Mouse (Mus musculus): ENCODE data around the gene Spice1. TPM values are rescaled to one million over a fixed set of nuclear protein-coding genes. Genes with fewer than 3 reads are reported as not detected.

Gene Spice1
- polyA plus RNA-seq, 1 experiment = 0.75 TPM

- H3K4me3 ChIP-seq (replicated peaks) = no peak overlapping the region
- H3K4me1 ChIP-seq (ENCODE audit: control insufficient read depth) = peaks cover 7% of the 10 kb centered on the region
- no peaks in the 10 kb centered on the region; the same call in 1 of the 2 replicates for H3K27me3 ChIP-seq (ENCODE audit: control insufficient read depth)
- TF ChIP-seq GATA1 (IDR thresholded peaks at IDR 0.05; ENCODE audit: low read length) (no peak), TAL1 (IDR thresholded peaks at IDR 0.05; ENCODE audit: low read length) (no peak)
- peaks cover 23% of the 10 kb centered on the region for H3K36me3 ChIP-seq (ENCODE audit: control insufficient read depth)
- no peaks in the 10 kb centered on the region for H3K9me3 ChIP-seq (ENCODE audit: control insufficient read depth, low read length)
These were observed 45.1 kb downstream of the Spice1 start for GRCm38 (mm10) chr16:44391877-44392548.

DNA sequence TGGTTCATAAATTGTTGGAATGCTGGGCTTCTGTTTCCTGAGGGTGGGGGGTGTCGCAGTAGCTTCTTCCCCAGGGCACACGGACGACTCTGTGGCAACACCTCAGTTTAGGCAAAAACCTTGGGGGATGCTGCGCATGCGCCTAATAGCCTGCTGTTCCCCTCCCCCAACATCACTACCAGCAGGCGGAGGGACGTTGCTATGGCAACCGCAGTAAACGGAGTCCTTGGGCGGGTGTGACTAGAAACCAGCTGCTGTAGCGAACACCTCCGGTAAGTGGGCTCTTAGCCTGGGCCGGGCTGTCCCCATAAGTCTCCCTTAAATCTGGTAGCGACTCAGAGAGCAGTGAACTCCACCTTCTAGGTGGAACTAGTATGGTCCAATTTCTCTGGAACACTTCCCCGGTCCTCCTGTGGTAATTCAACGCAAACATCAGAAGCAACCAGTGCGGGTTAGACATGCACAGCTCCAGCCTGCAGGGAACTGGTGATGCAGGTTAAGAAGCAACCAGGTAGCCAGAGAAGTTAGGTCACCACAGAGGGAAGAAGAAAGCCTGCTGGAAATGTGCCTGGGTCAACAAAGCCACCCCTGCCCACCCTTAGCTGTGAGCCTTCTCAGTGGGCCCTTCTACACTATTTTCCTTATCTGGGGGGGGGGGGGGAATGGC, 47.8 kb downstream of the Spice1 start, which contains the start of gene Cfap44:
Gene Cfap44 (plus strand): TSS at position 220 of the 667 bp plus-strand sequence.
- Histone ChIP-seq H3K4me1 (ENCODE audit: control insufficient read depth) (peaks cover 7% of the 10 kb centered on the region), H3K4me3 (replicated peaks) (no peak within 1 kb of the TSS), H3K36me3 (ENCODE audit: control insufficient read depth) (peaks cover under 1% of the 10 kb centered on the region; the same call in 1 of the 2 replicates), H3K9me3 (ENCODE audit: control insufficient read depth, low read length) (no peaks in the 10 kb centered on the region), H3K27me3 (ENCODE audit: control insufficient read depth) (no peaks in the 10 kb centered on the region; the same call in 1 of the 2 replicates)
- no peak for TF ChIP-seq GATA1 (IDR thresholded peaks at IDR 0.05; ENCODE audit: low read length)
- no peak for TF ChIP-seq TAL1 (IDR thresholded peaks at IDR 0.05; ENCODE audit: low read length)

GRCm38 (mm10) chr16:44404933-44405332, 58.0 kb downstream of the Spice1 start:
- H3K27me3 ChIP-seq (ENCODE audit: control insufficient read depth) = no peaks in the 10 kb centered on the region
- no peak for TF ChIP-seq GATA1 (IDR thresholded peaks at IDR 0.05; ENCODE audit: low read length)
- no peak for TF ChIP-seq TAL1 (IDR thresholded peaks at IDR 0.05; ENCODE audit: low read length)
- no peak overlapping the region for H3K4me3 ChIP-seq (replicated peaks)

DNA sequence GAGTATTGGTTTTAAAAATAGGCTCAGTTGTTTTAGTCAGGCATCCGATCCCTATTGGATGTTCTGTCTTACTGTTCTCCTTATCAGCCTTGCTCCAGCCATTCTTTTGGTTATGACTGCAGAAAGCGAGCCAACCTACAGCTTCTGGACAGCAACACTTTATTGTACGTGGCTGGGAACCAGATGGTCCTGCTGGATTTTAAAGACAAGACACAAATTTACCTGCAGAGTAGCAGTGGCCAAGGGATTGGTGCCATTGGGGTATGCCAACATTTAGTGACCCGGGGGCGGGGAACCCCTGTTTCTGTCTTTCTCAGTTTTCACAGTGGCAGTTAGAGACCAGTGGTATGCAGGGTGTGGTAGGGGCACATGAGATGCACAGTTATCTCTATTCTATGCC, 60.3 kb downstream of the Spice1 start:
- Histone ChIP-seq H3K9me3 (ENCODE audit: control insufficient read depth, low read length) (peaks cover 4% of the 10 kb centered on the region; the same call in 1 of the 2 replicates), H3K36me3 (ENCODE audit: control insufficient read depth) (no peaks in the 10 kb centered on the region), H3K4me3 (replicated peaks) (no peak overlapping the region), H3K27me3 (ENCODE audit: control insufficient read depth) (no peaks in the 10 kb centered on the region), H3K4me1 (ENCODE audit: control insufficient read depth) (no peaks in the 10 kb centered on the region)
- TF ChIP-seq TAL1 (IDR thresholded peaks at IDR 0.05; ENCODE audit: low read length) = no peak
- TF ChIP-seq GATA1 (IDR thresholded peaks at IDR 0.05; ENCODE audit: low read length) = no peak

More at GRCm38 (mm10) chr16:44404933-44405332, 58.0 kb downstream of the Spice1 start:
- H3K9me3 ChIP-seq (ENCODE audit: control insufficient read depth, low read length) = peaks cover 4% of the 10 kb centered on the region; the same call in 1 of the 2 replicates
- H3K36me3 ChIP-seq (ENCODE audit: control insufficient read depth) = no peaks in the 10 kb centered on the region
- no peaks in the 10 kb centered on the region for H3K4me1 ChIP-seq (ENCODE audit: control insufficient read depth)

DNA sequence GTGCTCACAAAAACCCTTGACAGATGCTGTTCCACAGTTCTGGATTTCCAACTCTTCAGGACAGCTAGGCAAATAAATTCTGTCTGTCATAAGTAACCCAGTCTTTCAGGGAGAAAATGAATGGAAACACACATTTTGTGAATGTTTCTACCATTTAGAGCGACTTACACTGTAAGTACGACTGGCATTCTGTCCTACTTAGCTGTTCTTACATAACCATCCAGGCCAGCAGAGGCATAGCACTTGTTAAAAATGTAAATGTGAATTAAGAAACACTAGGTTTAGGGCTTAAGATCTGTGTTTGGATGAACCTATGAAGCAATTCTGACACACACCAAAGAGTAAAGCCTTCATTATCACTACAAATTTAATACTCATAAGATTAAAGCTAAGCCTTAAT, 61.4 kb downstream of the Spice1 start:
- Histone ChIP-seq H3K27me3 (ENCODE audit: control insufficient read depth) (no peaks in the 10 kb centered on the region), H3K9me3 (ENCODE audit: control insufficient read depth, low read length) (peaks cover 4% of the 10 kb centered on the region; the same call in 1 of the 2 replicates), H3K4me3 (replicated peaks) (no peak overlapping the region), H3K4me1 (ENCODE audit: control insufficient read depth) (no peaks in the 10 kb centered on the region), H3K36me3 (ENCODE audit: control insufficient read depth) (no peaks in the 10 kb centered on the region)
- TF ChIP-seq TAL1 (IDR thresholded peaks at IDR 0.05; ENCODE audit: low read length) (no peak), GATA1 (IDR thresholded peaks at IDR 0.05; ENCODE audit: low read length) (no peak)

GRCm38 (mm10) chr16:44410176-44410575, 63.3 kb downstream of the Spice1 start:
- Histone ChIP-seq H3K4me3 (replicated peaks) (no peak overlapping the region), H3K36me3 (ENCODE audit: control insufficient read depth) (no peaks in the 10 kb centered on the region), H3K4me1 (ENCODE audit: control insufficient read depth) (no peaks in the 10 kb centered on the region), H3K9me3 (ENCODE audit: control insufficient read depth, low read length) (no peaks in the 10 kb centered on the region), H3K27me3 (ENCODE audit: control insufficient read depth) (no peaks in the 10 kb centered on the region)
- no peak for TF ChIP-seq TAL1 (IDR thresholded peaks at IDR 0.05; ENCODE audit: low read length)
- no peak for TF ChIP-seq GATA1 (IDR thresholded peaks at IDR 0.05; ENCODE audit: low read length)

- TF ChIP-seq TAL1 (IDR thresholded peaks at IDR 0.05; ENCODE audit: low read length) = no peak
- no peak for TF ChIP-seq GATA1 (IDR thresholded peaks at IDR 0.05; ENCODE audit: low read length)
- Histone ChIP-seq H3K4me3 (replicated peaks) (no peak overlapping the region), H3K4me1 (ENCODE audit: control insufficient read depth) (no peaks in the 10 kb centered on the region), H3K27me3 (ENCODE audit: control insufficient read depth) (no peaks in the 10 kb centered on the region), H3K9me3 (ENCODE audit: control insufficient read depth, low read length) (no peaks in the 10 kb centered on the region), H3K36me3 (ENCODE audit: control insufficient read depth) (no peaks in the 10 kb centered on the region)
These were observed 70.7 kb downstream of the Spice1 start for GRCm38 (mm10) chr16:44417596-44417995.

DNA sequence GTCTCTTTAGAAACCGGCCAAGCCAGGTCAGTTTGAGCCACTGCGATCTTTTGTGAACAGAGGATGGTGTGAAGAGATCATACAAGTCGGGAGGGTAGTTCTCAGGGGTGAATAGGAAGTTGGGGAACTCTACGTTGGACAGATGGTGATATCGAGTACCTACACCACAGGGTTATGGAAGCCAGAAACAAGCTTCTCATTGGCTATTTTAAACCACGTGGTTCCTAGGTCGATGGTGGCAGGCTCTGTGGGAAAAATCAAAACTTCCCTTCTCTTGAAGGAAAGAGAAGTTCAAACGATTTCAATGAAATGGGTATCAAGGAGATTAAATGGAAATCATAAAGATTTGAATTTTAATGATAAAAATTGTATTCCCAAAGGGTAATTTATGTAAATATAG, 74.8 kb downstream of the Spice1 start:
- Histone ChIP-seq H3K4me3 (replicated peaks) (no peak overlapping the region), H3K36me3 (ENCODE audit: control insufficient read depth) (no peaks in the 10 kb centered on the region), H3K9me3 (ENCODE audit: control insufficient read depth, low read length) (no peaks in the 10 kb centered on the region), H3K27me3 (ENCODE audit: control insufficient read depth) (no peaks in the 10 kb centered on the region), H3K4me1 (ENCODE audit: control insufficient read depth) (no peaks in the 10 kb centered on the region)
- no peak for TF ChIP-seq TAL1 (IDR thresholded peaks at IDR 0.05; ENCODE audit: low read length)
- TF ChIP-seq GATA1 (IDR thresholded peaks at IDR 0.05; ENCODE audit: low read length) = no peak

DNA sequence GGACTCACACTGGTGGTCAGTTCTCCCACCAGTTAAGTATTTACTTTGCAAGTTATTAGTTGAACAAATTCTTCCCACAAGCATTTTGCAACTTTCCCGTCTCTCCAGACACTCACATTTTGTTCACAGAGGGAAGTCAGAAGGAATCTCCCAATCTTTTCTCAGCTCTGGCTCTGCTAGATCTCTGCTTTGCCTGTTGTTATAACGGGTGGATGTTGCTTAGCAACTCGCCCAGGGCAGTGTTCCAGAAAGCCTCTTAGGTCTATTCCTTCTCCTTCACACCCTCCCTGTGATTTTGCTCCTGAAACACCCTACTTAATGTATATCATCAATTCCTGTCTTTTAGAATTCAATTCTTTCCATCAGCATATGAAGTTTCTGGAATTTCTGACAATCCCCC, 76.6 kb downstream of the Spice1 start:
- Histone ChIP-seq H3K4me3 (replicated peaks) (no peak overlapping the region), H3K36me3 (ENCODE audit: control insufficient read depth) (no peaks in the 10 kb centered on the region), H3K27me3 (ENCODE audit: control insufficient read depth) (no peaks in the 10 kb centered on the region), H3K9me3 (ENCODE audit: control insufficient read depth, low read length) (no peaks in the 10 kb centered on the region), H3K4me1 (ENCODE audit: control insufficient read depth) (no peaks in the 10 kb centered on the region)
- TF ChIP-seq TAL1 (IDR thresholded peaks at IDR 0.05; ENCODE audit: low read length) (no peak), GATA1 (IDR thresholded peaks at IDR 0.05; ENCODE audit: low read length) (no peak)
